Mouse (Mus musculus): Measurements from ENCODE around the gene Pou2f2. TPM values are rescaled to one million over a fixed set of nuclear protein-coding genes. Genes with fewer than 3 reads are reported as not detected.

Pou2f2 gene
- total RNA-seq, 4 experiments from 2014 or later: 10.5 to 13.2 (median 11.9) TPM

DNA sequence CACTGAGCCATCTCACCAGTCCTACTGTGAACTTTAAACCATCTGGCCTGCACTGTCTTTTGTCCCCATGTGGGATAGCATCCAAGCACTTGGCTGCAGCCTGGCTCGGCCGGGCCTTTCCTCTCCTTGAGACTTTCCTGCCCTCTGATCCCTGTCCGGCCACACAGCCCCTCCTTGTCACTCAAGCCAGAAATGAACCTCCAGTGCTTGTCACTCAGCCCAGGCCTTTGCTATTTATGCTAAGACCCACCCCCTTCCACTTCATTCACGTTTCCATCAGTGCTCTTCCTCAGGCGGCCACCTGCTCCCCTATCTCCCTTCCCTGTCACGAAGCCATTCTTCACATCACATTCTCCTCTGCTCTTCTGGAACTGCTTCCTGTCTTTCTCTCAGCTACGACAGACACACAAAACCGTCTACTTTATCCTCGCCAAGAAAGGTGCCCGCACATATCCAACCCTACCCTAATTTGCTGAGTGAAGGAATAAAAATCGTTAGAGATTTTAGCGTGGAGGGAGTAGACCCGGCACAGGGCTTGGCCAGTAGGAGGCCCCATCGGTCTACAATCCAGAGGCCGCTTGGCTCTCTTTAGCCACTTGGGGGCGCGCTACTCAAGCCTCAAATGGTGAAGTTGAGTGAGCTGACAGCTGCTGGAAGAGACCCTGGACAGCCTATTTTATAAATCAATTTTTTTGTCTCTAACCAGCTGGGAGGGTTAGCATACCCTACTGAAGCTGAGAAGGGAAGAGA lies 73.9 kb downstream of the Pou2f2 start:
- DNase-seq (ENCODE audit: low spot score in 2 of 2): peak in 1 of 2 experiments; percentile 65

- no peak for DNase-seq (ENCODE audit: low spot score in 2 of 2)
Observed at GRCm38 (mm10) chr7:25099581-25099980, 79.9 kb downstream of the Pou2f2 start.

DNA sequence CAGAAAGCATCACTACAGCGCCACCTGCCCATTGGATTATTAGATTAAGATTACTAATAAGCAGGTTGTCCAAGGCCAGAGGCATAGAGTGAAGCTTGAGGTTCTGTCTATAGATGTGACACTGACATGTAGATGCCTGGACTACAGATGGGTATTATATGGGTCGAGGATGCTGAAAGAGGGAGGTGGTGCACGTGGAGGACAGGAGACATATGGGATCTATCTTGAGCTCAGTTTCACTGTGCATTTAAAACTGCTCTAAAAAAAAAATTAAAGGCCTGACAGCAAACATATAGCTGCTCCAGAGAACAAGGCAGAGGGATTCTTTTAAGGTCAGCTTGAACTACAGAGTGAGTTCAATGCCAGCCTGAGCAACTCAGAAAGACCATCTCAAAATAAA lies 81.4 kb downstream of the Pou2f2 start:
- no peak for DNase-seq (ENCODE audit: low spot score in 2 of 2)

GRCm38 (mm10) chr7:25089875-25090274 lies 89.7 kb downstream of the Pou2f2 start:
- no peak for DNase-seq (ENCODE audit: low spot score in 2 of 2)

DNA sequence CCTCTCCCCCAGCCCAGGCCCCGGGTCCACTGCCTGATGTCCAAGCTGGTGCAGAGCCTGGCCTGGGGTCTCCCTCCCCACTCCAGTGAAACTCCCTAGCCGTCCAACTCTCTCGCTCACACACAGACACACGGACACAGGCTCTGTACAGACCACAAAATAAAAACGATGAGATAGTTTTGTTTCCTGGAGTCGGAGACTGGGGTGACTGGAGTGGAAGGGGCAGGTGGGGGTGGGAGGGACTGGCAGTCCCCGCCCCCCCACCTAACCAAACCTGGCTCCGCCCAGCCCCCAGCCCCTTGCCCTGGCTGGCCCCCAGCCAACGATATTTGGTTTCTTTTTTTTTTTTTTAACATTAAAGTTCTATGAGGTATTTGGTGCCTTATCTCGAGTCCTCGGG lies 90.6 kb downstream of the Pou2f2 start:
- DNase-seq (ENCODE audit: low spot score in 2 of 2): no peak

DNA sequence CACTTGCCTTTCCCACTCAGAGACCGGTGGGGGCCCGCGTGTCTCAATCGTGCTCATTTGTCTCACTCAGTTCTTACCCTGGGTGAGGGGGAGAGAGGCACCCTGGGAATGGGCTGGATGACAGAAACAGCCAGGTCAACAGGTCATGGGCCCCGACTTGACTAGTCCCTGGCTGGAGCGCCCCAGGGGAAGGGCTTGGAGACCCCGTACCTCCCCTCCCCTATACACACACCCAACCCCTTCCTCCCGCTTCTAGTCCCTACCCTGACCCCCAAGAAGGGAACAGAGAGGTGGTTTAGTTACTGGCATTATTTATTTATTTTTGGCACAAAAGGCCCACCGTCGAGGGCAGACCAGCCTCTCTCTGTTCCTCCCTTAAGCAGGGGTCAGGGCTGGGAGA lies 91.0 kb downstream of the Pou2f2 start:
- DNase-seq (ENCODE audit: low spot score in 2 of 2): no peak

GRCm38 (mm10) chr7:25087972-25088371 lies 91.6 kb downstream of the Pou2f2 start:
- no peak for DNase-seq (ENCODE audit: low spot score in 2 of 2)

DNA sequence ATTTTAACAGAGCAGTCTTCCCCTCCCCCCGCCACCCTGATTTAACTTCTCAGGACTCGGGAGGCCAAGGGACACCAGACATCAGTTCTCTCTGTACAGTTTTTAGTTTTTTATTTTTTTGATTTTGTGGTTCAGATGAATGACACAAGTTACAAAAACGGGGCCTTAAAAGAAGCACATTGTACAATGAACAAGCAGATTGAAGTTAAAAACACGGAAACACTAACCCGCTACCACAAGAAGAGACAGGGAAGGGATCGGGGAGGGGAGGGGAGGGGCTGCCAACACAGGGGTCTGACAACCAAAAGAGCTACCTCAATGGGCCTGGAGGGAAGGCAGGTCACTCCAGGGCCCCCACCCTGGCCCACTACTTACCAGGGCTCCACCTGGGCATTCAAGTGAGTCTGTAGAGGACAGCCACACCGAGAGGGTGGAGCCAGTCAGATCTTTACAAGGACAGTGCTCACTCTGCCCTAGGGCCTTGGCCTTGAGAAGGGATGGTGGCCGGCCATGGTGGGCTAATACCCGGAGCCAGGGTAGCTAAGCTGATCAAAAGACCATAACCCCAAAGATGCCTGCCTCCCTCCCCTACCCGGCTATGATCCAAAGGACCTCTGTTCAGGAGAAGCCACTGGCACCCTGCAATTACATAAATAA lies 92.1 kb downstream of the Pou2f2 start:
- no peak for DNase-seq (ENCODE audit: low spot score in 2 of 2)

- no peak for DNase-seq (ENCODE audit: low spot score in 2 of 2)
Observed at GRCm38 (mm10) chr7:25086656-25087055, 92.9 kb downstream of the Pou2f2 start.

DNA sequence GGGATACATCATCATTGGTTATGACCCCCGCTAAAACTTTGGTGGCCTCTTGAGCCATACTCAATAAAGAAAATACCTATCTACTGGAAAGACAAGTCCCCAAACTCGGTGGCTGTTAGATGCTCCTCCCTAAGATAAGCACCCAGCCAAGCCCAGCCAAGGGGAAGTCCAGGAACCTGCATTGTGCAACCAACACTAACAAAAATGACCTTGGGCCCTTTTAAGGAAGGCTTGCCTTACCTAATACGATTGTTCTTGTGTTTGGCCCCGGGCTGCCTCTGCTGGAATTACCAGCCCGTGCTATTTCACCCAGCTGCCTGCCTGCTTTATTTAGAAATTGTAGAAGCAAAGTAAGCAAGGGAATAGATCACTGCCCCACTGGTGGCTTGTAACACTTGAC lies 94.9 kb downstream of the Pou2f2 start:
- no peak for DNase-seq (ENCODE audit: low spot score in 2 of 2)

DNA sequence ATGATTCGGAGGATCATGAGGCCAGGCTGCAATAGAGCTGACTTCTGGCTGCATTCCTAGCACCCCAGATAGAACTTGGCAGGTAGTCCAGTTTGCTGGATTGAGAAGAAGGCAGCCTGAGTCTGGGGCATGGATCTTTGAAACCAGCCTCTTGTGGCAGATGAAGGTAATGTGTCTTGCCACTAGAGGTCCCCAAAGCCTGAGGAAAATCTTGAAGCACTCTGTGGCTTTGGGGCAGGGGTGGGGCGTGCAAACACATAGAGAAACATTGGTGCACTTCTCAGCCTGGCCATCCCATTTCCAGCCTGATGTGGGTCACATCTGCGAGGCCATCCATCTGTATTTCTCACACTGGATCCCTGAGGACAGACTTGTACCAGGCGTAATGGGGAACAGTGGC lies 97.0 kb downstream of the Pou2f2 start:
- no peak for DNase-seq (ENCODE audit: low spot score in 2 of 2)

- no peak for DNase-seq (ENCODE audit: low spot score in 2 of 2)
Observed at GRCm38 (mm10) chr7:25080431-25080830, 99.1 kb downstream of the Pou2f2 start.

DNA sequence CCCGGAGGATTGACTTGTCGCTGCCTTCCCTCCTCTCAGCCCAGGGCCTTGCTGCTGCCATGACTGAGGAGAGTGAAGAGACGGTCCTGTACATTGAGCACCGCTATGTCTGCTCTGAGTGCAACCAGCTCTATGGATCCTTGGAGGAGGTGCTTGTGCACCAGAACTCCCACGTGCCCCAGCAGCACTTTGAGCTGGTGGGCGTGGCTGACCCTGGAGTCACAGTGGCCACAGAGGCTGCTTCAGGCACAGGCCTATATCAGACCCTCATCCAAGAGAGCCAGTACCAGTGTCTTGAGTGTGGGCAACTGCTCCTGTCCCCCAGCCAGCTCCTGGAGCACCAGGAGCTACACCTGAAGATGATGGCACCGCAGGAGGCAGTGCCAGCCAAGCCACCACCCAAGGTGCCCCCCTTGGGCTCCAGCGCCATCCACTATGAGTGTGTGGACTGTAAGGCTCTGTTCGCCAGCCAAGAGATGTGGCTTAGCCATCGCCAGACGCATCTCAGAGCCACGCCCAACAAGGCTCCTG lies 100.0 kb downstream of the Pou2f2 start:
- no peak for DNase-seq (ENCODE audit: low spot score in 2 of 2)

- DNase-seq (ENCODE audit: low spot score in 2 of 2): no peak
Observed at GRCm38 (mm10) chr7:25077414-25077755, 102.1 kb downstream of the Pou2f2 start.

DNA sequence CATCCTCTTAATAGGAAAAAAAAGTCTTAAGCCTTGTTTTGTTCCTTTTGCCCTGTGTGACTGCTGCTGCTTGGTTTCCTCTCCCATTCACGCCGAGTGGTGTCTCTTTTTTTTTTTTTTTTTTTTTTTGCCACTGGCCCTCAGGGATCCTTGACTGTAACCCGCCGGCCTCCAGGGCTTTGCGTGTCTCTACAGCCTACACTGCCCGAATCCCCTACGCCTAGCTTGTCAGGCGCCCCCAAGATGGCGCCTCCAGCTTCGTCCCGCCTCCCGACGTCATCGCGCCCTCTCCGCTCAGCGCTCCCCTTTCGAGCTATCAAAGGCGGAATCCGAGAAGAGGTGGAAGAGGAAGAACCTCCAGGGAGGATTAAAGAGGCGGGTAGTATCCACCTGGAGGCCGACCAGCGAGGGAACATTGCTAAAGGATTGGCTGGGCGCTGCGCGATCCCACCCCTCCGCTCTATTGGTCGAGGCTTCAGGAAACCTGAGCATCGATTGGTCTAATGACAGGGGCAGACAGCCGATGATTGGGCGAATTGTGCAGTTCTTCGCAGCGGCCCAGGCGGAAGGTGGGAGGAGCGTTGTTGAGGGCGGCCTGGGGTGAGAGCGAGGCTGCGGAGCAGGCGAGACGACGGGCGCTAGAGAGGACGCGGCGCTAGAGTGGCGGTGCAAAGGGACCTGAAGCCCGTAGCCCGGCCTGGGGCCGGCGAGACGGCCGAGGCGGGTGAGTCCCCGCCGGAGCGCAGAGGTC lies 102.7 kb downstream of the Pou2f2 start:
- DNase-seq (ENCODE audit: low spot score in 2 of 2): peak; percentile 91 to 99

- DNase-seq (ENCODE audit: low spot score in 2 of 2): no peak
Observed at GRCm38 (mm10) chr7:25076296-25076662, 103.2 kb downstream of the Pou2f2 start.

GRCm38 (mm10) chr7:25073924-25074323 lies 105.6 kb downstream of the Pou2f2 start:
- DNase-seq (ENCODE audit: low spot score in 2 of 2): peak; percentile 40 to 84

DNA sequence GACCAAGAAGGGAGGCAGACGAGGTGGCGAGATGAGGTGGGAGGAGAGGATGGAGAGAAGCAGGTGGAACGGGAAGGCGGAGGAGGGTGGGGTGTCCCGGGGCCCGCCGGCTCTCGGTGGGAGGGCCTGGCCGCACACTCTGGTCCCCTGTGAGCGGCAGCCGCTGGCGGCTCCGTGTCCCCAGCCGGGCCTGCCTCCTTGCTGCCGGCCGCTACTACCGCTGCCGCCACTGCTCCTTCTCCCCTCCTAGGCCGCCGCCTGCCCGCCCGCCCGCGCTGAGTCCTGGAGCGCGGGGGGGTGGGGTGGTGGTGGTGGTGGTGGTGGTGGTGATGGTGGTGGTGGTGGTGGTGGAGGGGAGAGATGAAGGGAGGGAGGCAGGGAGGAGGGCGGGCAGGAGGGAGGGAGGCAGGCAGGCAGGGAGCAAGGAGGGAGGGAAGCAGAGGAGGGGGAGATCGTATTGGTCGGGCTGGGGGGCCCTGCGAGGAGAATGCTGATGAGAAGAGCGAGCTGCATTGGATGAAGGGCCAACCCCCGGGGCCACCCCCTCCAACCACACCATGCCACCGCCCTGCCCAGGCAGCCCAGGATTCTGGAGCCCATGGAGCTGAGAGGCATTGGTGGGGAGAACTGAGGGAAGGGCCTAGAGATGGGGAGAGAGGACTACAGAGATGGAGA lies 106.7 kb downstream of the Pou2f2 start:
- peak; percentile 42 to 77 for DNase-seq (ENCODE audit: low spot score in 2 of 2)

- DNase-seq (ENCODE audit: low spot score in 2 of 2): no peak
Observed at GRCm38 (mm10) chr7:25071979-25072715, 107.4 kb downstream of the Pou2f2 start, which contains the start of the genes Grik5 and Zfp574. Gene Grik5 (minus strand): TSS chr7:25072346. Gene Zfp574 (plus strand): TSS chr7:25072567.

- DNase-seq (ENCODE audit: low spot score in 2 of 2): peak; percentile 42 to 88
Observed at GRCm38 (mm10) chr7:25068724-25069123, 110.8 kb downstream of the Pou2f2 start.
